In the genomic region with DNA sequence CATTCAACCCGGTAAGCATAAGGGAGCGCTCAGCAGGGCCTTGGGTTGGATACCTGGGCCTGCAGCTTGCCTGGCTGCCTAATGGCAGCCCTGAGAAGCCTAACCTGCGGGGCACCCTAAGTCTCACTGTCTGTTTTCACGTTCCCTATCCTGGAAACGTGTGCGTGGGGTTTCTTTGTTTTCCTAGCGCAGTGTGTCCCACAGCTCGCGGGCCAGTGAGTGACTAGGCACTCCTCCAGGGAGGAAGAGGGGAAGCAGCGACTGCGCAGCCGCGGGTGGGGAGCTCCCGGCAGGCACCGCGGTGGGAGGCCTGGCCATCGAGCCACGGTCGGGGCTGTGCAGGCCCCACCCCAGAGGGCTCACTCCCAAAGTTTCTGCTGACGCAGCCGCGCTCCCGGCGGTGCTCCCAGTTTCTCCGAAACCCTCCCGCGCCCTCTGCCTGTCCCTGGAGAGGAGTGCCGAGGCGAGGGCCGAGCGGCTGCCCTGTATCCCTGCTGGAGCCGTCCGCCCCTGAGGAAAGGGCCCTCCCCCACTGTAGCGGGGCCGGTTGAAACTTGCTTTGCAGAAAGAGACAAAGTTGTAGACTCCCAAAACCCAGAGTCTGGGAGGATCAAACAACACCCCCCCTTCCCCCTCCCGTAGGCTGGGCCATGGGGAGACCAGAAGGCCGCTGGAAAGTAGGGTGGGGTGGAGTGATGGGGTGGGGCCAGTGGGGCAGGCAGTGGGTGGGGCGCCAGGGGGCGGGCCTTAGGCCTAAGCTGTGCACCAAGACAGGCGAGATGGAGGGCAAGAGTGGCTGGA, we compare ENCODE assay signal across 8 mouse cellular contexts.
DNase-seq lines count a peak whose midpoint lies in the region; ATAC-seq and TF ChIP-seq lines count a peak whose summit lies in the region.

No protein-coding gene starts in this region.

- H3K4me3 ChIP-seq in hindbrain, postnatal 0 days (ENCODE audit: low read length) = peak overlapping the region; percentile 42
- H3K4me3 ChIP-seq in left cerebral cortex, adult 2 months = peak overlapping the region; percentile 58

- TF ChIP-seq CTCF in hindbrain, postnatal 0 days (IDR thresholded peaks at IDR 0.05; ENCODE audit: low read depth) = peak; percentile 58
- TF ChIP-seq CTCF in left cerebral cortex, adult 2 months (IDR thresholded peaks at IDR 0.05) = peak; percentile 48

- intact Hi-C loops in left cerebral cortex, adult 2 months (cut with DNase I) = loop anchor here (1.0 to 10.0 kb wide), 3 partner anchors 49 to 415 kb away; no protein-coding TSS in a partner anchor

- no peaks in the 10 kb centered on the region for H3K9me3 ChIP-seq in hindbrain, postnatal 0 days (ENCODE audit: low read length)

- 2% methylated on average over 40 of the region's 40 CpGs for WGBS in hindbrain, postnatal 0 days

- DNase-seq in T-cell, adult 2 months (ENCODE audit: low spot score) = peak; percentile 81
- DNase-seq in cerebellum, postnatal 36 days = peak; percentile 81 to 88
- DNase-seq in gastrocnemius, adult 18-20 months (ENCODE audit: low spot score) = peak; percentile 98
- DNase-seq in hindbrain, postnatal 0 days (ENCODE audit: low spot score) = peak; percentile 91
- DNase-seq in left cerebral cortex, adult 2 months (ENCODE audit: extremely low spot score in 1 of 2, low spot score in 2 of 2) = peak; percentile 87 to 91
- peak; percentile 86 to 90 for DNase-seq in right cerebral cortex, adult 2 months (ENCODE audit: low spot score in 2 of 2)
- DNase-seq in urinary bladder, postnatal 14 days (ENCODE audit: low spot score) = peak; percentile 96

- H3K27me3 ChIP-seq in hindbrain, postnatal 0 days (ENCODE audit: insufficient read depth, low read length) = no peaks in the 10 kb centered on the region

- H3K27ac ChIP-seq in hindbrain, postnatal 0 days = peak overlapping the region; percentile 85
- H3K27ac ChIP-seq in left cerebral cortex, adult 2 months = peak overlapping the region; percentile 96

- H3K4me2 ChIP-seq in hindbrain, postnatal 0 days (ENCODE audit: low read depth, low read length) = peak overlapping the region; percentile 67

- H3K36me3 ChIP-seq in hindbrain, postnatal 0 days (ENCODE audit: insufficient read depth, low read length) = no peaks in the 10 kb centered on the region

- peak overlapping the region; percentile 50; the same call in 1 of the 2 replicates for H3K9ac ChIP-seq in hindbrain, postnatal 0 days (replicated peaks; ENCODE audit: low read length)

- peaks cover 8% of the 10 kb centered on the region; the same call in 1 of the 2 replicates for H3K4me1 ChIP-seq in hindbrain, postnatal 0 days (ENCODE audit: insufficient read depth, low read length)

- ATAC-seq in hindbrain, postnatal 0 days = peak; percentile 95
- peak; percentile 91 for ATAC-seq in megakaryocyte, adult 5-6 weeks (ENCODE audit: poor library complexity, severe bottlenecking)

Comparison
In these comparisons a context has a peak if more than half of its experiments do, and no peak if none do; other contexts are left out.
1. Peak in every context shown above with its lines: DNase-seq, ATAC-seq, H3K4me3 ChIP-seq and H3K27ac ChIP-seq.